Mouse (Mus musculus) retina, embryonic 14.5 days (tissue): Measurements from ENCODE around the gene Zfand2b.

ENCODE experiments used
- DNase-seq: peaks from one replicate; pipeline ENCODE4 v3.0.0-alpha.2; 2015; ENCODE audit warnings: low spot score

Zfand2b gene

DNA sequence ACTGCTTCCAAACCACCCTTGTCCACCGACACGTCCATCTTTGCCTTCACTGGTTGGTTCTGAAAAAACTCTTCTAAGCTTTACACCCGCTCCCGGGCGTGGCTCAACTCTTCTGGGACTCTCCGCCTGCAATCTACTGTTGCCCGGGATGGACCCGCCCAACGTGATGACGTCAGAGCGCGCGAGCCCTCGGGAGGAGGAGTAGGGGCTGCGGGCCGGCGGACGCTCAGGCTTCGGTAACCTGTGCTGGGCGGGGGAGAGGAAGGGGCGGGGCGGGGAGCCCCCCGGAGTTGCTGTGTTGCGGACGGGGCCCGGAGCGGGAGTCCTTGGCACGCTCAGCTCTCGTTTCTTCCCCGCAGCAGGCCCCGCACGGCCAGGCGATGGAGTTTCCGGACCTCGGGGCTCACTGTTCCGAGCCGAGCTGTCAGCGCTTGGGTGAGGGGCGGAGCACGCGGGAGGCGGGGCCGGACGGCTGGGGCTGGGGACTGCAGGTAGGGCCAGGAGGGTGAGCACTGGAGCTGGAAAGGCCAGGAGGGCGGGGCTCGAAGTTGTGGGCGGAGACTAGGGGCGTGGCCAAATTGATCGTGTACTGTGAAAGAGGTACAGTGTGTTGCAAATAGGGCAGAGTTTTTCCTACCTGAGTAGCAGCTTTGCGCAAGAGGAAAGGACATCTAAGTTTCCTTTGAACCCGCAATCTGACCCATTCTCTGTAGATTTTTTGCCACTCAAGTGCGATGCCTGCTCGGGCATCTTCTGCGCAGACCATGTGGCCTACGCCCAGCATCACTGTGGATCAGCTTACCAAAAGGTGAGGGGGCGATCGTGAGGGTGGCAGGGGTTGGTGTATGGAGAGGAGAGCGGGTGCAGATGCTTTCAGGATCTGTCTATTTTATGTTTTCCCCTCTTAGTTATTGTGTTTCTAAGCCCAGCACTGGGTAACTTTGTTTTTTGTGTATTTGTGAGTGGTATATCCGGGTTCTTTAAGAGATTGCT, at the start of gene Zfand2b:
Gene Zfand2b, plus strand, starts transcription at position 175 of the 993 bp plus-strand sequence.
- peak; percentile 93 for DNase-seq

DNA sequence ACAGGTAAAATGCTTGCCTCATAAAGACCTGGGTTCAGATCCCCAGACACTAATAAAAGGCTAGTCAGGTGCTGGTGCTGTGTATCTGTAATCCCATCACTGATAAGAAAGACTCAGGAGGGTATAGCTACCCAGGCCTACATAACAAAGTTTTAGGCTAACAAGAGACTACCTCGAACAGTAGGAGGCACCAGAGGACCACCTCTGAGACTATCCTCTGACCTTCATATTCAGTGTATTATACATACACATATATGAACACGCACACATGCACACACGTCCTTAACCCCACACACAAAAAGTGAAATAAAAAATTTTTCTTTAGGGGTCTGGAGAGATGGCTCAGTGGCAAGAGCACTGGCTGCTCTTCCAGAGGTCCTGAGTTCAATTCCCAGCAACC, 46.2 kb upstream of the Zfand2b start:
- peak; percentile 18 for DNase-seq

DNA sequence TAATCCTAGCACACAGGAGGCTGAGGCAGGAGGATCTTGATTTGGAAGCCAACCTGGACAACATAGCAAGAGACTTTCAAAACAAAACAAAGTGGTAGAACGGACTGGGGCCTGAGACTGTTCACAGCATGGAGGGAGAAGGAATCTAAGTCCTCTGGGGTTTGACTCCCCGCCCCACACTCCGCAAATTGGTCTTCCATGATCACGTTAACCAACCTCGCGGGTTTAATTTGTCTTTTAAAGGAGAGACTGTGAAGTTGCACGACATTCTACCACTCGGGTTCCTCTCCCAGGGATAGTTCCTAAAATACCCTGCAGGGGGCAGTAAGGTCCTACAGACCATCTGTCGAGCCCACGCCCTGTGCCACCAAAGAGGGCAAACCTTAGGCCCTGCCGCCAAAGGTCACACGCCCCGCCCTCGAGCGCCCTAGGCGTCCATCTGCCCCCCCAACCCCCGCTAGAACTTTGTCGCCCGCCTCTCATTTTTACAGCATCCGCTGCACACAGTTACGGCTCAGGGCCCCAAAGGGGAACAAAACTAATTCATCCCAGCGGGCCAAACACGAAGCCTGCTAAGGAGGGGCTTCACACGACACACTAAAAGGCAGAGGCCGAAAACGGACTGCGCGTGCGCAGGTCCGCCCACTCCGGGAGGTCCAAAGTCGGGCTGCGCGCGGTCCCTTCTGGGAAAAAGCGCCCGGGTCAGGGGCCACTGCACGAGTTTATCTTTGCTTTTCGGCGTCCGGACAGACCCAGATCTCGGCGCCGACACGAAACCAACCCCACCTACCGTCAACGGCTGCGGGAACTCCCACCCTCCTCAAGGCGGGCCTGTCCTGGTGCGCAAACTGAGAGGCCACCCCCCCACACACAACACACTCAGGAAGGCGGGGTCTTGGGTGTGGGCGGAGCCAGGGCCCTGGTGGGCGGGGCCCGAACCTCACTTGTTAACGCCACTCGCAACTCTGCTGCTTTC, 43.8 kb upstream of the Zfand2b start, which contains the start of gene Nhej1:
Gene Nhej1, minus strand, starts transcription at position 855 of the 976 bp plus-strand sequence.
- DNase-seq = peak; percentile 98

DNA sequence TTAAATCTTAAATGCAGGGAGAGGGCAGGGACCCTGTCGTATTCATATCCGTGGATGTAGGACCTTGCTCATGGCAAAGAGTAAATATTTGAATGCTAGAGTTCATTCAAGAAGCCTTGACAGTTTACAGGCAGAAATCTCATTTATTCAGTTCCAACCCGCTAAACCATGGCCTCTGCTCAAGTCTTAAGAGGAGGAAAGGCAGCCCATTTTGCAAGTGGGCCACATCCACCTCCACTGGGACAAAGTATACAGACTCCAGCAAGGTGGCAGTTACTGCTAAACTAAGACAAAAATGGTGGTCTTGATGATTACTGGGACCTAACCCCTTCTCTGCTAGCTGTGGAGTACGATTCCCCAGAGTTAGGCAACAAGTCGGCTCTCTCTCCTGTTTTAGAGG, 43.0 kb upstream of the Zfand2b start:
- no peak for DNase-seq

DNA sequence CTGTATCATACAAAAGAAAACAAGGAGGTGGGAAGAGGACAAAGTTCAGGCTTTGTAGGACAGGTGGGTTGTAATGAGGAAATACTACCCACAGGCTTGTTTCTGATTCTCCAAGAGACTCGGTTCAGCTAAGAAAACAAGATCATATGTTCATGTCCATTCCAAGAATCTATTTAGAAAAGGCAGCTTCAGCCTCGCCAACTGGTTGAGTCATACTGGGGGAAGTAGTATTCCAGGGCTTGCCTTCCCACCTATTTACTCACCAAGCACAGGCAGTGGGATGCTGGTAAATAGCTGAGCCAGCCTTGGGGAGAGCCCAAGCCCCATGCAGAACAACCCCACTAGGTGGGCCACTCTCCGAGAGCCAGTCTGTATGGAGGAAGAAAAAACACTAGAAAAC, 39.8 kb upstream of the Zfand2b start:
- no peak for DNase-seq

DNA sequence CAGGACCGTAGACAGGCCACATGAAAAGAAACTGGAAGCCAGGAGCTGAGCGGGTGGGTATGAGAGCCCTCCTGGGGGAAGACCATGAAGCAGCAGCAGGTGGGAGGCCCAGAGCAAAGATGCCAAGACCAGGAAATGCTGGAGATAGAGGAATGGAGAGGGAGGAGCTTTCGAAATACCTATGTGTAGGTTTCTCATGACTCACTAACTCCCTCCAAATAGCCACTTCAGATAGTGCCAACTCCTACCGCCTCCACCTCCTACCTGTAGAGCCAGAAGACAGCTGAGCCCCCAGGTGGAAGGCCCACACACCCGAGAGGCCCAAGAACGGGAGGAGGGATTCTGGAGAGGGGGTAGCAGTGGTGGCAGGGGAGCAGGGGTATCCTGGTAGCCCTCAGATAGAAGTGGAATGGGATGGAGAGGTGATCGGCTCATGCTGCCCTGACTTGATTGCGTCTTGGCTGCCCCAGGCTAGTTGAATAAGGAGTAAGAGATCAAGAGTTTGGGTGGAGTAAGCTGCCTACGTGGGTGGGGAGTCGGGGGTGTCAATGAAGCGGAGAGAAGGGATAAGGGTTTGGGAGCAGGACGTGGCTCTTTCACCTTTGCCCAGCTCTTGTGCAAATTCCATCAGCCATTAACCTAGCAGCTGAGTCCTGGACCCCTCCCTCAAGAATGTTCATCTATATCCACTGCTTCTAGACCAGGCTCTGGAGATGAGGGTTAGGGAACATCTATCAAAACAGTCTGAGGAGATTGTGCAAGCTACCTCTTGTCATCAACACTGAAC, 34.8 kb upstream of the Zfand2b start, which contains the start of gene Slc23a3:
Gene Slc23a3, minus strand, starts transcription at position 470 of the 787 bp plus-strand sequence.
- DNase-seq = no peak

DNA sequence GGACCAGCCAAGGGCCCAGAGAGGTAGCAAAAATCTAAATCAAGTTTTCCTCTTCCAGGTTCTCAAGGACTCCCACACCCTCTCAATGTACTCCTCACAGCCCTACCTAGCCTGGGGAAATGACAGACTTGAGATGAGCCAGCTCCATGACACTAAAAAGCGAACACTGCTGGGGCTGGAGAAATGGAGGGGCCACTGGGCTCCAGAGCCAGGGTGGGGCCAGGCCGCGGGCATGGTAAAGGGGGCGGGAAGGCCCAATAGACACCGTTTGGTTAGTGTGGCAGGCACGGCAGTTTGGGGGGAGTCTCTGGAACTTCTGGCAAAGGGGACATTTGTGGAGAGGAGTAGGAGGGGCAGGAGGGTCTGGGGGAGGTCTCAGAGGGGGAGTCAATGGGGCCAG, 32.2 kb upstream of the Zfand2b start:
- DNase-seq = no peak

DNA sequence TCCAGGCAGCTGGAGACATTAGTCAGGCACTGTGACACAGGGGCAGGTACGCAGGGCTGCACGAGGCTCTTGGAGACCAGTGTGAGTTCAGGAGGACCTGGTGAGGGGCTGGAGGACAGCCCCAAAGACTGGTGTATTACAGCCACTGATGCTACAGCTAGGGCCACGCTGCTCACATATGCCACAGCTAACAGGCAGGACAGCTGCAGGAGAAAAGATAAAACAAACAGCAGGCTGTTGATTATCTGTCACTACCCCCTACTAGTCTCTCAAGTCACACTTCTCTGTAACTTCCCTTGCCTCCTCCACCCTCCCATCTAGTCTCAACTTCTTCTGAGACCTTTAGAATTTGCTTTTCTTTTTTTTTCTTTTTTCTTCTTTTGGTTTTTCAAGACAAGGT, 31.7 kb upstream of the Zfand2b start:
- DNase-seq = no peak

DNA sequence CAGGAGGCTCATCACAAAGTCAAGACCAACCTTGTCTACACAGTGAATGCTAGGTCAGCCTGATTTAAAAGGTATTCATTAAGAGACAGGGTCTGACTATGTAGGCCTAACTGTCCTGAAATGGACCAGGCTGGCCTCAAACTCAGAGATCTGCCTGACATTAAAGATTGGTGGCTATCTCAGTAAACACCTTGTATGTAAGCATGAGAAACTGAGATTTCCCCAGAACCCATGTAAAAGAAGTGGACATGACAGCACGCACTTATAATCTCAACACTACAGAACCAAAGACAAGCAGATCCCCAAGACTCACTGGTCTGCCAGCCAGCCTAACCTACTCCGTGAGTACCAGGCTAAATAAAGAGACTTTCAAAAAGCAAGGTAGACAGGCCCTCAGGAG, 30.0 kb upstream of the Zfand2b start:
- DNase-seq = no peak

DNA sequence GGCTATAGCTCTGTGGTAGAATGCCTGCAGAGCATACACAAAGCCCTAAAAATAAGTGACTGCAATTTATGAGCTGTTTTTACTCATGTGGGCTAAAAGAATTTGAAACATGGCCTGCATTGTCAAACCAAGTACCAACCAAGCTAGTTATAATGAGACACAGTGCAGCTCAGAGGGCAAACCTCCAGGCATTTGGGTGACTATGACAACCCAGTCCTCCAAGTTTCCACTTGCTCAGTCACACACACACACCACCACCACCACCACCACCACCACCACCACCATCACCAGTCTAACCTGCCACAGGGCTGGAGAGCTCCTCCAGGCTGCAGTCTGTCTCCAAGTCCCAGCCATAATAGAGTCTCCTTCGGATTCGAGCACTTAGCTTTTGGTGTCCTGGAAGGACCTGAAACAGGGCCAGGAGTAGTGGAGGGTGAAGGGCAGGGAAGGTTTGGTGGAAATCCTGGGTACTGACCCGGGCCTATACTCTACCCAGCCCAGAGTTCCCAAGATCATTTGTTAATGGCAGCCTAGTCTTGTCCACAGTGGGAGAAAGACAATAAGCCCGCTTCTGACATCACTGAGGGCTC, 27.8 kb upstream of the Zfand2b start:
- no peak for DNase-seq

DNA sequence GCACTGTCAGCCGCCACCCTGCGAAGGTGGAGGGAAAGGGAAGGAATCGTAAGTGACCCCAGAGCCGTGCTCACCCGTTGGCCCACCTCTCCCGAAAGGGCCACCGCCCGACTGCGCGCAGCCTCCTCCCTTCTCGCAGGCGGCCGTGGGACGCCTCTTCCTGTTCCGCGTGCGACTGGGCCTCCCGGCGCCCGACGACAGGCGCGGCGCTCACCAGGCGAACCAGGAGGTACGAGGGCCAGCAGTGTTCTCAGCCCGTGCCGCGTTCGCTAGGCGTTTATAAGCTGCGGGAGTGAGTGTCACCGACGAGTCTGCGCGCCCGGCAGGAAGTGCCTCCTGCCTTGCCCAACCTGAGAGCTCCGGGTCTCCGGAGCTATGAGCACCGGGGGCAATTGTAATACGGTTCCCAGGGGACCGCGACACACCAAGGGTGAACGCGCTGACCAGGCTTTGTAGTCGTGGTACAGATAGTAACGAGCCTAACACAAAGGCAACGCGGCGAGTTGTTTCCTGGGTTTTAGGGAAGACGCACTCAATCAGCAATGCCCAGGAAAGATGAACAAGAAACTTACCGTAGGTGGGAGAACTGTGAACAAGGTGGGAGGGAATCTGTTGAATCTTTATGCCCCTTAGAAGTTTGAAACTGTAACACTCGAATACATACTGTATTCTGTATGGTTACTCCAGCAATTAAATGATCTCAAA, 26.8 kb upstream of the Zfand2b start:
- DNase-seq = peak; percentile 56

DNA sequence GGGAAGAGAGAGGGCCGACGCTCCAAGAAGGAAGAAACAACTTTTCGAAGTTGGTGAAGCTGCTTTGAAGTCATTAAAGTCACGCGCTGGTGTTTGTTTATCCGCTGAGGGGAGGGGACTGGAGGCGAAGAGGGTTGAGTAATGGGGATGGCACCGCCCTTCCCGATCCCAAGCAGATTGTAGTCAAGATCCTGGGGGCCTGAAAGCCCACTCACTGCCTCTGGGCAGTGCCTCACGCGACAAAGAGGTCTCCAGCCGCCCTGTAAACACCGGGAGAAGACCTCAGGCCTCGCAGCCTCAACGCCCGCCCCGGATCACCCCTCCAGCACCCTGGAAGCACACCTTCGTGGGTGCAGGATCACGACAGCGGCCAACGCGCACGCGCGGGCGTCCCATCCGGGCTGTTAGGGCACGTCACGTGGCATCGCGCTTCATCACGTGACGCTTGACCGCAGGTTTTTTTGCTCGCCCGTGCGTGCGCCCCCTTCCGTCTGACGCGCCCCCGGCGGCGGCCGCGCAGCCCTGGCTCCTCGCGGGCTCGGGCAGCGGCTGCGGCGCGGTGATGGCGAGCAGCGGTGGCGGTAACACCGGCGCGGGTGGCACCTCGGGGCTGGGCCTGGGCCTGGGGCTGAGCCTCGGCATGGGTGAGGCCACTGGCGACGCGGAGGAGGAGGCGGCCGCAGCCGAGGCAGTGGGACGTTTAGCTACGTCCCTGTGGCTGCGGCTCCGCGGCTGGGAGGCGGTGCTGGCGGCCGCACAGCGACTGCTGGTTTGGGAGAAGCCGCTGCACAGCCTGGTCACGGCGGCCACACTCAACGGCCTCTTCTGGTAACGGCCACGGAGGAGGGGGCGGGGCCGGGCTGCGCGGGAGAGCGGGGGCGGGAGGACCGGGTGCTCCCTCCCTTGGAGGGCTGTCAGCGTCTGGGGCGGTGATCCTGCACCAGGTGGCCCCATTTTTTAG, 25.9 kb upstream of the Zfand2b start, which contains the start of the genes Cnppd1 and Retreg2:
Gene Cnppd1, minus strand, starts transcription at position 411 of the 961 bp plus-strand sequence.
Gene Retreg2, plus strand, starts transcription at position 478 of the 961 bp plus-strand sequence.
- peak; percentile 98 for DNase-seq

DNA sequence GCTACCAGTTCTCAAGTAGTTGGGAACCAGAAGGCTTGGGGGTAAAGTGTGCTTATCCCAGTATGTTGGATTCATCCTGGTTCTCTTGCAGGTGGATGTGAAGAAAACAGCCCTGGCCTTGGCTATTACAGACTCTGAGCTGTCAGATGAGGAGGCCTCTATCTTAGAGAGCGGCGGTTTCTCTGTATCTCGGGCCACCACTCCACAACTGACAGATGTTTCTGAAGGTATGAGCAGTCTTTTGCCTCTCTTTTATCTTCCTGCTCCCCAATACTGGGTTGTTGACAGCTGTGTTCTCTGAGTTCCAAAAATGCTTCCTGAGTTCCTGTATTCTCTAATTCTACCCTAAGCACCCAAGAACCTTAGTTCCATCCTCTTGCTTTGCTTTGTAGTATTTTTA, 22.9 kb upstream of the Zfand2b start:
- DNase-seq = no peak

DNA sequence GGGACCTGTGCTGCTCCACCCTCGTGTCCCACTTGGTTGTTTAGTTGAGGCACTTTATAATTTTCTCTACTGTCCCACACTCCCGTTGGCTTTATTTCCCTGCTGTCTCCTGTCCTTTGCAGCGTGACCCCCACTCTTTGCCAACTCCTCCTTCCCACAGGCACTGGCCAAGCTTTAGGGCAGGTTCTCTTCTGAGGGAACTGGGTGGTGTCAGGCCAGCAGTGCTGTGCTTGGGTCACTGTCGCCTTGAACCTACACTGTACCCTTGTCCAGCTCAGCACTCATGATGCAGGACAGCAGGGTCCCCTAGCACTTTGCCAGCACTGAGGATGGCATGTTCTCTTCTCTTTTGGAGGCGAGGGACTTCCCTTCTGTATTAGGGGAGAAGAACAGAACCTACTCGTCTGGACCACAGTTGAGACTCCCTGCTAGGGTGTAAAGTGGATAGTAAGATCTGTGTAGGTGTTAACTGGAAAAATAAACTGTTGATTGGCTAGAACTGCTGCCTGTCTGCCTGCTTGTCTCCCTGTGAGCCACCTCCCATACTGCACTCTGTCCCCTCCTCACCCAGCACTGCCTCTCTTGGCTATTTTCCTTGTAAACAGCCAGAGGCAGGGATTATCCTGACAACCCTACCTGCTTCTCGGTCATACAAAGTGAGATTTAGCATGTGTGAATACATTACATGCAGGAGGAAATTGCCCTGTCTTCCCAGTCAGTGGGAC, 20.9 kb upstream of the Zfand2b start:
- no peak for DNase-seq

DNA sequence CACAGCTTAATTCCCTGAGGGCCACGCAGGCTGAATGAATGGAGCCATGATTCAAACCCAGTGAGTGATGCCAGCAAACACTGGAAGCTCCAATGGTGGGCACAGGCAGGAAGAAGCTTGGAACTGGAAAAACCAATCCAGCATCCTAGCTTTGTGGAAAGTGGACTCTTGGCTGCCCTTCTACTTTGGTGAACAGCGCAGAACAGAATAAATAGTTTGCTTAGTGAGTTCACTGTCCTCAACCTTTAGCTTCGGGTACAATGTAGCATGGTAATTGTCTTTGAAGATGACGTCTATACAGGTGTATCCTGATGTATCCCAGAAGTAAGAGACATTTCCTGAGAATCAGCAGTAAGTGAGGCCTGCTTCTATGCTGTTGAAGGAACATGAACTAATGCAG, 19.7 kb upstream of the Zfand2b start:
- no peak for DNase-seq

DNA sequence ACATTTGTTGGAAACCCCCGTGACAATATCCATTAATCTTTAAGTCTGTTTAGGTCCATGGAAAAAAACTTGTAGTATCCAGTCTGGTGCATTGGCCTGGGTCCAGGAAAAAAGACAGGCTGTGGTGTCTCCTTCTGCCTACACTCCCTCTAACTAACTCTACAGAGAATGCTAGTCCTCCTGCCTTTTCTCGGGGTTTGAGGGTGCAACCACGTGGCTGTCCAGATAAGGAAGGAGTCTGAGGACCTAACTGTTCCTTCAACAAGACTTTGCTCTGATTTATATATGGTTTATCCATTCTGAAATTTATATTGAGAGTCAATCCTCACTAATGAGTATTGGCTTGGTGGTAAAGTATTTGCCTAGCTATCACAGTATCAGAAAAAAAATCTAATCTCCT, 12.6 kb upstream of the Zfand2b start:
- no peak for DNase-seq

DNA sequence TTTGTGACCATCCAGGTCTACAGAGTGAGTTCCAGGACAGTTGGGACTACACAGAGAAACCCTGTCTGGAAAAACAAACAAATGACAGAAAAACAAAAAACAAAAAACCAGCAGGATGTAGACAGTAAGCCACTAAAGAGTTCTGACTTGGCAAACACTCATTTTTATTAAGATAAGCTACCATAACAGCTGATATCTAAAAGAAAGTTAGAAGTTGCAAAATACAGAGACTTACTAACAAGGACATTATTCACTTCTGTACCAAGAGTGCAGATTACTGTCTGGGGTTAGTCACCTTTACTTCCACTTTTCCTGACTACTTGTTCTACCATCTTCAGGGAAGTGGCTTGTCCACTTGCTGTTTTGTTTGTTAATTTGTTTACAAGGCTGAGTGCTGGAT, 9.5 kb upstream of the Zfand2b start:
- DNase-seq = no peak

DNA sequence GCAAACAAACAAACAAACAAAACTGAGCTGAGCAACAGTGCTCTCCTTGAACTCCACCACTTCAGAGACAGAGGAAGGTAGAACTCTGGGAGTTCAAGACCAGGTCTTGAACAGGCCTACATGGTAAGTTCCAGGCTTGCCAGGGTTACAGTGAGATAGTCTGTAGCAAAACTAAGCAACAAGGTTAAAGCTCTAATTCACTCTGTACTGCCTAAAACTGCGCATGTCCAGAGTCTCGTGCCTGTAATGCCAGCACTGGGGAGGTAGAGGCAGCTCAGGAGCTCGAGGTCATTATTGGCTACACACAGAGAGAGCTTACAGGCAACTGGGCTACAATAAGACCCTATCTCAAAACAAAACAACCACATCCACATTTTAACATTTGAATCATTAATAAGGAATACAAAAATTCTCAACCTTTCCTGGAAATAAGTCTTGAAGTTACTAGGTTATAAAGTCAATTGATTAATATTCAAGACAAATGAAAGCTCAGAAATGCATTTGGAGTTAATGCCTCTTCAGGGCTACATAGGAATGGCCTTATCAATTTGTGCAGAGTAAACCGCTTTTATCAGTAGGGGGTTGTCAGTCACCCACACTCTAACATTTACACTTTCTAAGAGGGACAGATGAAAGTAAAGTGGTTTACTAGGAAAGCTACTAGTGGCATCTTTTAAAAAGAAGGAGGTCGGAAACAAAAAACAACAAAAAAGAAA, 8.7 kb upstream of the Zfand2b start:
- DNase-seq = no peak
